Mouse (Mus musculus) bone marrow macrophage, adult 2 months (primary cell): Measurements from ENCODE around the gene Ntm. TPM values are rescaled to one million over a fixed set of nuclear protein-coding genes. Genes with fewer than 3 reads are reported as not detected.

ENCODE experiments used
- H3K27ac ChIP-seq: 2 replicates; pipeline ENCODE4 v1.5.1; 2012; ENCODE audit warnings: low read depth, low read length; ENCODE audit not compliant: insufficient read depth
- H3K4me1 ChIP-seq: 2 replicates; pipeline ENCODE4 v1.6.1; 2012; ENCODE audit warnings: low read length; ENCODE audit not compliant: control insufficient read depth, insufficient read depth
- H3K4me3 ChIP-seq: 2 replicates; pipeline ENCODE4 v1.5.1; 2012; ENCODE audit warnings: mild to moderate bottlenecking, low read length, moderate library complexity; ENCODE audit not compliant: insufficient read depth
- CTCF ChIP-seq: IDR thresholded peaks from 2 replicates; pipeline ENCODE4 v1.5.1; 2012; ENCODE audit warnings: low read depth, mild to moderate bottlenecking, low read length, moderate library complexity
- POLR2A ChIP-seq: IDR thresholded peaks from 2 replicates; pipeline ENCODE4 v1.6.1; 2012; ENCODE audit warnings: mild to moderate bottlenecking, low read depth, low read length, borderline replicate concordance
- polyA plus RNA-seq: library from polyadenylated mRNA; stranded (reverse); fragments of >200 nt; gene quantifications from 2 replicates; pipeline ENCODE4 v1.2.4, GENCODE M21; 2012; ENCODE audit not compliant: missing spikeins, insufficient read depth, insufficient read length

The Ntm gene
- polyA plus RNA-seq, 1 experiment, result not detected

GRCm38 (mm10) chr9:29117561-29118112 is 845.3 kb downstream of the Ntm start:
- H3K4me1 ChIP-seq, result no peaks in the 10 kb centered on the region
- H3K27ac ChIP-seq, result no peak overlapping the region
- TF ChIP-seq CTCF, result no peak
- TF ChIP-seq POLR2A, result no peak
- no peak overlapping the region for H3K4me3 ChIP-seq

- Histone ChIP-seq H3K4me1 (no peaks in the 10 kb centered on the region), H3K27ac (no peak overlapping the region), H3K4me3 (no peak overlapping the region)
- TF ChIP-seq CTCF (no peak), POLR2A (no peak)
Observed at GRCm38 (mm10) chr9:29115337-29115736, 847.6 kb downstream of the Ntm start.

- TF ChIP-seq POLR2A (no peak), CTCF (no peak)
- H3K27ac ChIP-seq, result no peak overlapping the region
Observed at GRCm38 (mm10) chr9:29106771-29107170, 856.2 kb downstream of the Ntm start.

DNA sequence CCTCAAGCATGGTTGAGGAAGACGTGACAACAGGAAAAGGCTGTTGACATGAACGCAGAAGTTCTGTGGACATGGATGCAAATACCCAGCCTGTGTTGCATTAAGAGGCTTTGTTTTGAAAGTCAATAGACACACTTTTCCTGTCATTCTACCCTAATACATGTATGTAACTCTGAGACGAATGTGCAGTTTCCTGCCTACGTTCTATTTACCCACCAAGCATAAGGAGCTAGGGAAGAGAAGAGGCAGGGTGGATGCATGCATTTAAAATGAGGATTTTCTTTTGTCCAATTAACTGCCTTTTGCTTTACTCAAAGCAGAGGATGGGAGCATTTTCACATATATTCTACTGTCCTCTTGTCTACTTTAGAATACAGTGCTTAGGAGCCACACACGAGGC is 858.5 kb downstream of the Ntm start:
- no peak overlapping the region for H3K27ac ChIP-seq
- no peak overlapping the region for H3K4me3 ChIP-seq
- TF ChIP-seq CTCF (no peak), POLR2A (no peak)

More at GRCm38 (mm10) chr9:29106771-29107170, 856.2 kb downstream of the Ntm start:
- H3K4me1 ChIP-seq, result no peaks in the 10 kb centered on the region
- no peak overlapping the region for H3K4me3 ChIP-seq

DNA sequence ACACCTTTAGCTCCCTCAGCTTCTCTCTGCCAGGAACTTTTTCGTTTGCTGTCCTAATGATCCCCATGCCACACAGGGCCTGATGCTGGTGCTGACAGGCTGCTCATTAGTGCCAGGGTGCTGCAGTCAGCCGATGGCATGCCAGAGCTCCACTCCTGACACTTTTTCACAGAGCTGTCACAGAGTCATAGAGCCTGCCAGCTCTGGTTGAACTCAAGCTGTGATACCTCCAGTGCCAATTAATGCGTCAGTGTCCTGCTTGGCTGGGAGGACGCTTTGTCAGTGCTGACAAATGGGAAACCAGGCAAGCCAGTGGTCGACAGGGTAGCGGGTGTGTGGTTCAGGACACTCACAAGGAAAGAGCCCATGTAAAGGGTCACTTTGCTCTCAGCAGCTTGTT is 858.9 kb downstream of the Ntm start:
- no peak overlapping the region for H3K27ac ChIP-seq
- no peak overlapping the region for H3K4me3 ChIP-seq
- no peaks in the 10 kb centered on the region for H3K4me1 ChIP-seq
- no peak for TF ChIP-seq POLR2A
- no peak for TF ChIP-seq CTCF

More for the DNA sequence above, 858.5 kb downstream of the Ntm start:
- H3K4me1 ChIP-seq, result no peaks in the 10 kb centered on the region

DNA sequence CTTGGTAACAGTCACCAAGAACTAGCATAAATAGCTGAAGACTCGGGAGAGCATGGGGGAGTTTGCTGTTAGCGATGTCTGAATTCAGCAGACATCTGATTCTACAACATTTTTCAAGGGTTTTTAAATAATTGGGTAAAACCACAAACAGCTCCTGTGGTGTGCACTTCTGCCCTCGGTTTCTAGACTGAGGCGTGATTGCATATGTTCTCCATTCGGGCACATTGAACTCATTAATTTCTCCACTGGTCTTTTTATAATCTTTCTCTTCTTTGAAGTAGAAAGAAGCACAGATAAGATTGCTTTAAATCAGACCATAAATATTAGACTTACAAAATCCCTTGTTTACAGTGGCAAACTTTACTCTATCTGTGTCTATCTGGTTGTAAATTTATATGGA is 862.3 kb downstream of the Ntm start:
- Histone ChIP-seq H3K27ac (no peak overlapping the region), H3K4me1 (no peaks in the 10 kb centered on the region), H3K4me3 (no peak overlapping the region)
- TF ChIP-seq CTCF, result no peak
- no peak for TF ChIP-seq POLR2A

- Histone ChIP-seq H3K27ac (no peak overlapping the region), H3K4me1 (no peaks in the 10 kb centered on the region), H3K4me3 (no peak overlapping the region)
- no peak for TF ChIP-seq POLR2A
- TF ChIP-seq CTCF, result no peak
Observed at GRCm38 (mm10) chr9:29092443-29092842, 870.5 kb downstream of the Ntm start.

GRCm38 (mm10) chr9:29088657-29089056 is 874.3 kb downstream of the Ntm start:
- Histone ChIP-seq H3K4me3 (no peak overlapping the region), H3K4me1 (no peaks in the 10 kb centered on the region), H3K27ac (no peak overlapping the region)
- TF ChIP-seq CTCF, result no peak
- TF ChIP-seq POLR2A, result no peak

GRCm38 (mm10) chr9:29087656-29088055 is 875.3 kb downstream of the Ntm start:
- no peak overlapping the region for H3K27ac ChIP-seq
- no peaks in the 10 kb centered on the region for H3K4me1 ChIP-seq
- no peak overlapping the region for H3K4me3 ChIP-seq
- no peak for TF ChIP-seq POLR2A
- no peak for TF ChIP-seq CTCF

GRCm38 (mm10) chr9:29087171-29087570 is 875.8 kb downstream of the Ntm start:
- no peak overlapping the region for H3K27ac ChIP-seq
- TF ChIP-seq POLR2A (no peak), CTCF (no peak)
- H3K4me1 ChIP-seq, result no peaks in the 10 kb centered on the region
- H3K4me3 ChIP-seq, result no peak overlapping the region
